In genomic region chr10:21220795-21221194, GRCm38 (mm10) we compare ENCODE assay signal across 1 mouse cellular context.
A peak's percentile ranks its signal among the peaks of the same experiment; 100 is the strongest.
TF ChIP-seq lines count a peak whose summit lies in the region.

No protein-coding gene starts in this region.

TF ChIP-seq in MEL, 35 proteins besides CTCF, POLR2A, EP300 and RAD21 (continued from another document):
- TF ChIP-seq KAT2A (conservative IDR thresholded peaks at IDR 0.05; ENCODE audit: low read depth, low read length) (0 out of 2 replicates have a peak, but pooled peaks have one; percentile 21), ZC3H11A (IDR thresholded peaks at IDR 0.05; ENCODE audit: low read depth, low read length) (no peak), ZNF384 (IDR thresholded peaks at IDR 0.05; ENCODE audit: low read depth, low read length) (no peak)
